Mouse (Mus musculus) liver, embryonic 14.5 days (tissue): ENCODE results near the gene Ssr4. TPM values are rescaled to one million over a fixed set of nuclear protein-coding genes. Genes with fewer than 3 reads are reported as not detected.

ENCODE experiments used
- ATAC-seq: fragments of 200-750 bp; cut with Nextera tagmentation; 2 replicates; pipeline ENCODE4 v1.8.0; 2017; ENCODE audit warnings: moderate number of reproducible peaks, mild to moderate bottlenecking, moderate library complexity; ENCODE audit not compliant: insufficient read depth
- DNase-seq, 3 experiments: peaks; one replicate each; pipeline ENCODE4 v3.0.0-alpha.2; 2012 to 2013; ENCODE audit warnings: low read depth in 3 of 3, low spot score in 3 of 3
- H3K27ac ChIP-seq: fragments of 300-500 bp; sonication (generic); 2 replicates; pipeline ENCODE4 v1.5.1; 2014; ENCODE audit warnings: moderate library complexity, mild to moderate bottlenecking, control low read depth, inconsistent platforms
- H3K27me3 ChIP-seq: fragments of 300-500 bp; sonication (generic); 2 replicates; pipeline ENCODE4 v1.6.1; 2014; ENCODE audit warnings: mild to moderate bottlenecking, low read length, moderate library complexity; ENCODE audit not compliant: control insufficient read depth, insufficient read depth
- H3K36me3 ChIP-seq: fragments of 300-500 bp; sonication (generic); replicated peaks from 2 replicates; pipeline ENCODE4 v1.6.1; 2014; ENCODE audit warnings: low read depth; ENCODE audit not compliant: control insufficient read depth, insufficient read depth
- H3K4me1 ChIP-seq, 2 experiments: fragments of 200-500 bp in 1 of 2; fragments of 300-500 bp in 1 of 2; sonication (generic) in 1 of 2; replicated peaks; 2 replicates each; pipeline ENCODE4 v1.6.1; 2012 to 2014; ENCODE audit warnings: antibody characterized with exemption in 1 of 2, inconsistent platforms in 1 of 2, low read length in 1 of 2; ENCODE audit not compliant: control insufficient read depth in 2 of 2, insufficient read depth in 2 of 2
- H3K4me2 ChIP-seq: fragments of 300-500 bp; sonication (generic); 2 replicates; pipeline ENCODE4 v1.6.1; 2014; ENCODE audit warnings: low read depth, mild to moderate bottlenecking, control low read depth, moderate library complexity
- H3K4me3 ChIP-seq, 2 experiments: fragments of 200-500 bp in 1 of 2; fragments of 300-500 bp in 1 of 2; sonication (generic) in 1 of 2; 2 replicates each; pipeline ENCODE4 v1.5.1; 2012 to 2014; ENCODE audit warnings: low read depth in 2 of 2, low read length in 2 of 2, mild to moderate bottlenecking in 2 of 2, control low read depth in 1 of 2, inconsistent platforms in 1 of 2, moderate library complexity in 1 of 2; ENCODE audit not compliant: insufficient read depth in 1 of 2
- H3K9ac ChIP-seq: fragments of 300-500 bp; sonication (generic); replicated peaks from 2 replicates; pipeline ENCODE4 v1.6.1; 2014; ENCODE audit warnings: mild to moderate bottlenecking, control low read depth, moderate library complexity
- H3K9me3 ChIP-seq: fragments of 300-500 bp; sonication (generic); 2 replicates; pipeline ENCODE4 v1.6.1; 2016; ENCODE audit warnings: low read length, mixed read lengths; ENCODE audit not compliant: control insufficient read depth
- CTCF ChIP-seq: IDR thresholded peaks from 2 replicates; pipeline ENCODE4 v1.5.1; 2016; ENCODE audit warnings: antibody characterized with exemption, low read depth, control low read depth
- EP300 ChIP-seq: IDR thresholded peaks from 2 replicates; pipeline ENCODE4 v1.6.1; 2016; ENCODE audit warnings: antibody characterized with exemption, low read depth
- WGBS: fragments of 180-500 bp; shearing (Covaris S2); extraction: QIAGEN DNeasy Blood & Tissue Kit; methylation state at CpG from one replicate; pipeline ENCODE4 v1.1.7; 2014; ENCODE audit not compliant: insufficient replicate concordance; 5-methylcytosine and 5-hydroxymethylcytosine counted together
- polyA plus RNA-seq, 2 experiments: library from polyadenylated mRNA; depleted of rRNA in 1 of 2; stranded (reverse) in 1 of 2; unstranded in 1 of 2; fragments of >200 nt; fragmentation: Nextera tagmentation in 1 of 2; extraction: Ambion mirVana in 1 of 2; gene quantifications; 2 replicates each; pipeline versions ENCODE4 v1.2.1 to v1.2.3; 2012 to 2014

Gene Ssr4
- polyA plus RNA-seq, 2 experiments, result 139 to 203 TPM

GRCm38 (mm10) chrX:73805814-73806213, 19.0 kb downstream of the Ssr4 start:
- H3K4me1 ChIP-seq, result no peaks in the 10 kb centered on the region
- no peak overlapping the region for H3K27ac ChIP-seq
- H3K36me3 ChIP-seq, result no peaks in the 10 kb centered on the region
- H3K27me3 ChIP-seq, result no peaks in the 10 kb centered on the region
- DNase-seq (no peak), ATAC-seq (no peak)
- no peak overlapping the region for H3K4me2 ChIP-seq
- 69% methylated on average over 1 of the region's 1 CpGs for WGBS
- no peak for TF ChIP-seq EP300
- no peak for TF ChIP-seq CTCF
- no peaks in the 10 kb centered on the region for H3K9me3 ChIP-seq
- H3K4me3 ChIP-seq, result no peak overlapping the region
- no peak overlapping the region for H3K9ac ChIP-seq

- no peak for TF ChIP-seq CTCF
- TF ChIP-seq EP300, result no peak
- WGBS, result 10% methylated on average over 14 of the region's 14 CpGs
- H3K9ac ChIP-seq, result no peak overlapping the region
- DNase-seq, result no peak
- no peaks in the 10 kb centered on the region for H3K9me3 ChIP-seq
- no peak overlapping the region for H3K4me3 ChIP-seq
- no peak for ATAC-seq
- H3K27me3 ChIP-seq, result no peaks in the 10 kb centered on the region
- H3K4me1 ChIP-seq, result peaks cover 0 to 4% of the 10 kb centered on the region in 2 experiments; a peak in 1 of 4 replicates
- H3K36me3 ChIP-seq, result no peaks in the 10 kb centered on the region
- H3K27ac ChIP-seq, result no peak overlapping the region
- H3K4me2 ChIP-seq, result no peak overlapping the region
These were observed 28.2 kb downstream of the Ssr4 start for GRCm38 (mm10) chrX:73815072-73815471.

GRCm38 (mm10) chrX:73816596-73817314, 29.9 kb downstream of the Ssr4 start:
- WGBS, result 8% methylated on average over 3 of the region's 3 CpGs
- ATAC-seq (no peak), DNase-seq (no peak)
- Histone ChIP-seq H3K36me3 (no peaks in the 10 kb centered on the region), H3K27ac (no peak overlapping the region), H3K27me3 (no peaks in the 10 kb centered on the region), H3K4me2 (no peak overlapping the region), H3K9me3 (no peaks in the 10 kb centered on the region), H3K4me1 (peaks cover 0 to 4% of the 10 kb centered on the region in 2 experiments; a peak in 1 of 4 replicates), H3K9ac (no peak overlapping the region), H3K4me3 (no peak overlapping the region)
- TF ChIP-seq CTCF (no peak), EP300 (no peak)

- H3K27me3 ChIP-seq, result peaks cover 26% of the 10 kb centered on the region
- H3K4me1 ChIP-seq, result no peaks in the 10 kb centered on the region
- no peak overlapping the region for H3K4me2 ChIP-seq
- H3K9ac ChIP-seq, result no peak overlapping the region
- 20% methylated on average over 17 of the region's 17 CpGs for WGBS
- no peak for ATAC-seq
- no peaks in the 10 kb centered on the region for H3K36me3 ChIP-seq
- no peak for DNase-seq
- no peak overlapping the region for H3K4me3 ChIP-seq
- no peaks in the 10 kb centered on the region for H3K9me3 ChIP-seq
- TF ChIP-seq CTCF (no peak), EP300 (no peak)
- no peak overlapping the region for H3K27ac ChIP-seq
These were observed 36.9 kb downstream of the Ssr4 start for GRCm38 (mm10) chrX:73823747-73824146.

- 10% methylated on average over 59 of the region's 84 CpGs for WGBS
- H3K9ac ChIP-seq, result no peak within 1 kb of the TSS
- H3K4me1 ChIP-seq, result no peaks in the 10 kb centered on the region
- TF ChIP-seq CTCF (no peak), EP300 (no peak)
- no peak within 1 kb of the TSS for H3K27ac ChIP-seq
- DNase-seq (no peak), ATAC-seq (no peak)
- H3K27me3 ChIP-seq, result peaks cover 26% of the 10 kb centered on the region
- peak within 1 kb of the TSS; percentile 8 to 44 for H3K4me3 ChIP-seq
- no peaks in the 10 kb centered on the region for H3K9me3 ChIP-seq
- peak within 1 kb of the TSS; percentile 54 for H3K4me2 ChIP-seq
- no peaks in the 10 kb centered on the region for H3K36me3 ChIP-seq
These were observed 37.6 kb downstream of the Ssr4 start, which contains the start of gene Pdzd4 for GRCm38 (mm10) chrX:73824185-73825151. Pdzd4 (minus strand) TSS chrX:73824969.
